Mouse (Mus musculus) mature B cell (primary cell): Measurements from ENCODE around the gene Dennd1a.

Experiments used
- in situ Hi-C: fragments of 300-500 bp; cut with MboI; formaldehyde crosslinking; loops from 2 replicates; pipeline ENCODE4 v1.14.3; 2019

Gene Dennd1a

DNA sequence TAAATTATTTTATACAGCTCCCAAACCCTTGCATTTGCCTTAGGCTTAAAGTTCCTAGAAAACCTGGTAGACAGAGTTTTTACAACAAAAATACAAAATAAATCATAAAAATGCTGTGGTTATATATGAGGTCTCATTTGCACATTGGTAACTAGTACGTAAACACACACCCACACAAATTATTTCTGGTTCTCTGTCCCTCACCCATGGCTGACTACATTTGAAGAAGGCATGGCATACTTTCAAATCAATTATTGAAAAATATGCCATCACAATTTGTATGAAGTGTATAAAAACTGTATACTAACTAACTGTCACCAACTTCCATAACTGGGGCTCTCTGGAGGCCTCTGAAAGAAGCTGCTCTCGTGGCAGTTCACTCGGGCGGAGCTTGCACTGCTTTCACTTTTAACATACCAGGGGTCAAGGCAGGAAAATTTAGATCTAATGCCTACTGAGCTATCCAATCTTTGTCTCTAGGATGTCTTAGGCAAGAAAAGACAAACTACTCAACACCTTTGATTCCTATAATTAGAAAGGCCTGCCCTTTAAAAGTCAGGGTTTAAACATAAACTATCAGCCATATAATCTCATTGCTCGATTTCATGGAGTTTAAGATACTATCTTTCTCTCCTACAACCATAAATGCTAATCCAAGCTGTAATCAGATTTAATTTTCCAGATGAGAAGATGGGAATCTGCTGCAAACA is 122.7 kb downstream of the Dennd1a start:
- in situ Hi-C loops, result no loop called here

DNA sequence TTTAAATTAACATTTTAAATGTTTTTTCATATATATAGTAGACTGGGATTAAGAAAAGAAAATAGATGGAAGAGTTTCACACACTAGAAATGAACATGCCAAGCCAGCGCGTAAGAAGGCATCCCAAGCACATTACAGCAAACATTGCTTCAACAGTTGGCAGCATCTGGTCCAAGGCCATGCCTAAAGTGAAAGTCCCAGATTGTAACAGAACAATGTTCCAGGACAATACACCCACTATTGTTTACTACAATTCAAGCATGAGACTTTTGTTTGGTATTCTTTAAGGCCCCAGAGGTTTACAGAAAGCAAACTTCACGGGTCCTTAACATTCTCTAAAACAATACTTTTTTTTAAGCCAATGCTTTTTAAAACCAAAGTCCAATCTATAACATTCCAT is 124.7 kb downstream of the Dennd1a start:
- in situ Hi-C loops, result no loop called here

DNA sequence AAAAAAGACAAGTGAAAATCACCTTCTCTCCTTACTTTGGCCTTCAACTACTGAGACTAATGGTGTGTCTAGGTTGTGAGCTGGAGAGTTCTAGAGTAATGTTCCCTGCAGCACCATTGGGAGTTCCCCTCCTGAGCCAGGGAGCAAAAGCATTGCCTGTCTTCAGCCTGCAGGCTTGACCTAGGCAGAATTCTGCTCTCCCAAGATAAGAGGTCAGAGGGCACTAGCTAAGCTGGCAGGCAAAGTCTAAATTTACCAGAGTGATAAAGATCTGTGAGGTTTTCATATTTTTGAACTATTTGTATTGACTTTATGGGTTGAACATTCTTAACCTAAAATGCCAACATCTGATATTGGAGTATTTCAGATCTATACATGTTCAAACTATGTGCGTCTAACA is 125.7 kb downstream of the Dennd1a start:
- in situ Hi-C loops, result no loop called here

DNA sequence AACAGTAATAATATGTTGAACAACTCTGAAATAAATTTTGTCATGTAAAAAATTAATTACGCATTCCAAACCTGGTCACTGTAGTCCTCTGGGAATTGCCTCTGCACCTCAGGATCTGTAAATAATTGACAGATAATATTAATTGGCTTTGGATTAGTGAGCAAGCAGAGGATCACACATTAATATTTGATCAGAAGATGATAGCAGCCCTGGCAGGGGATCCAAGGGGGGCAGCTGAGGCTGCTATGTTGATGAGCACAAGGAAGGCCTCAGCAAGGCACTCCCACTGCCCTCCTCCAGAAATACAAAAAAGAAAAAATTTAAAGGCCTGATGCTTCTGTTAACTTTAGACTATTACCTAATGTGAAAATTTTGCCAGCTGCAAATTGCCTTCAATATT is 127.5 kb downstream of the Dennd1a start:
- in situ Hi-C loops, result no loop called here

GRCm38 (mm10) chr2:38157002-38157401 is 130.2 kb downstream of the Dennd1a start:
- in situ Hi-C loops, result no loop called here

DNA sequence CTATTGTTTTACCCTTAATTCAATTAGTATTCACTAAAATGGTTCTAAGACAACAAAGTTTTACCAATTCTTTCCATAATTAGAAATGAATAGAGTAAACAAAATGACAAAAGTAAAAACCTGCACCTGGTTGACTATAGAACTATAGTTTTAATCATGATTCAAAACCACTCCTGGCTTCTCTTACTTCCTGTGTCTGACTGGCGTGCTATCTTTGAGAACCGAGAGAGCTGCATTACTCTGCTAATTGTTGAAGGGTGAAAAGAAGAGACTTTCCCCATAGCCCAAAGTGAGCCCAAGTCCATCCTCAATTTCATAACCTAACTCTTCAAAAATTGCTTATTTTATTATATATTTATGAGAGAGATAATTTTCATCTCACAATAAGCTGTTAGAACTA is 131.2 kb downstream of the Dennd1a start:
- in situ Hi-C loops, result no loop called here

DNA sequence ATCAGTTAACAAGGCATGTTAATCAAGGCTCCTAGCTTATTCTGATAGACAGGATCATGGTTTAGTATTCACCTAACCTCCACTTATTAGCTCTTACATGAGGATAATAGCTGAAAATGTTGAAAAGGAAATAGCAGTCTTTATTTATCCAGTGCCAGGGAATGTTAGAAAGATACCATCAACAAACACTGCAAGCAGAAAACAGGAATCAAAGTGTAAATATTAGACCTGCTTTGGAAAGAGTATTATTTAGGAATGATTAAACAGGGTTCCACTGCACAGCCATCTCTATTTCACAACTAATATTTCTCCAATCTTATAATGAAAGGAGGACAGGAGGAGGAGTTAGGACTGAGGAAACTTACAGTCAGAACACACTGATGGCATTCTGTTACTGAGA is 142.4 kb downstream of the Dennd1a start:
- in situ Hi-C loops, result no loop called here

- in situ Hi-C loops, result no loop called here
Measured at GRCm38 (mm10) chr2:38144067-38144779, 143.0 kb downstream of the Dennd1a start.

DNA sequence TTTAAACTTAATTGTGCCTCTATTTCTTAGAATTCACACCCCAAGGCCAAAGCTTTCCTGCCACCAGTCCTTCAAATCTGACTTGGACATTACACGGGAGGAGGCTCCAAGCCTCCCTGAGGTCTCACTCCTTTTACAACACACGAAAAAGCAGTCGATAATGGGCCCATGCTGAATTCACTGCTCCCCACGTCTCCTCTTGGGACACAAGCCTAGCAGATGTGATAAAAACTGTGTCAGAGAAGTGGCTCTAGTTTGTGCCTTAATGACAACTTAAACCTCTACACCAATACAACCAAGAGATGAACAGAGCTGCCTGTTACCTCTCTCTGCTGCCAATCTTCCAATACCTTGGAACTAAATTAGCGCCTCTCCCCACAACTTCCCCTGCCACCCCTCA is 144.3 kb downstream of the Dennd1a start:
- in situ Hi-C loops, result no loop called here

GRCm38 (mm10) chr2:38142210-38142609 is 145.0 kb downstream of the Dennd1a start:
- in situ Hi-C loops, result no loop called here

GRCm38 (mm10) chr2:38139536-38139935 is 147.7 kb downstream of the Dennd1a start:
- in situ Hi-C loops, result no loop called here

- in situ Hi-C loops, result no loop called here
Measured at GRCm38 (mm10) chr2:38137086-38137485, 150.1 kb downstream of the Dennd1a start.

DNA sequence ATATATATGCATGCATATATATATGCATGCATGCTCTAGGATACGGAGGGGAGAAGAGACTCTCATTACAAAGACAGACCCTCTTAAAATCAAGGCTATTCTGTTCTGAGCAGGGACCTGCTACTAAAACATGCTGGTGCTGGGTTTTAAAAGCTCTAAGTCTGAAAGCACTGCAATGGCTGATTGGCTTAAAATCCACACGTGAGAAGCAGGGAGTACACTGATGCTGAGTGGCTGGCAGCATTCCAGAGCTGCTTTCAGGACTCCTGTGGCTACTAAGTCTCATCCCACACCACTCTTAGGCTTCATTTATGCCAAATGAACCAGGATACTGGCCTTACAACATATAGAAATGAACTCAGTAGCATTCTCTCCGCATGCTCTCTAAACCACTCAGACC is 151.8 kb downstream of the Dennd1a start:
- in situ Hi-C loops, result no loop called here

GRCm38 (mm10) chr2:38133036-38133825 is 154.0 kb downstream of the Dennd1a start:
- in situ Hi-C loops, result no loop called here

DNA sequence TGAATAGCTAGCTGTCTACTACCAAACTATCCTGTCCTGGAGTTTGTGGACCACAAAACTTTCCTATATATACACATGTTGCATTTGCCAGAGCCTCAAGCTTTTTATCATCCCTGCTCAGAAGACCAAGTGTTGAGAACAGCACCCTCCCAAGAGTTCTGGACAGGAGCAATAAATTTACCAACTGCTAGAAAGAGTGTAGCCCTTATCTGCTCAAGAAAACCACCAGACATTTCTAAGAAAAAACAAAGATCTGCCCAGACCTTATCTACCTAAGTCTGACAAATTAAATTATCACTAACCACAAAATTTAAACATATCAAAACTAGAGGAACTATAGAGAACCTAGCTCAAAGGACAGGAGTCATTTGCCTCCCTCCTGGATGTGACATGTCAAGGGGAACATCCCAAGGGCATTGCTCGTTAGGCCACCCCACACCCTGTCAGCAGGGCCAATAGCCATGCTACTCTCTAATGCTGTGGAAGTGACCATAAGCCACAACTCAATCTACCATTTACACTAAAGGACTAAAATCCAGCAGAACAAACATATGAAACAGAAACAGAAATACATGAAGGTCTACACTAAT is 154.9 kb downstream of the Dennd1a start:
- in situ Hi-C loops, result no loop called here

DNA sequence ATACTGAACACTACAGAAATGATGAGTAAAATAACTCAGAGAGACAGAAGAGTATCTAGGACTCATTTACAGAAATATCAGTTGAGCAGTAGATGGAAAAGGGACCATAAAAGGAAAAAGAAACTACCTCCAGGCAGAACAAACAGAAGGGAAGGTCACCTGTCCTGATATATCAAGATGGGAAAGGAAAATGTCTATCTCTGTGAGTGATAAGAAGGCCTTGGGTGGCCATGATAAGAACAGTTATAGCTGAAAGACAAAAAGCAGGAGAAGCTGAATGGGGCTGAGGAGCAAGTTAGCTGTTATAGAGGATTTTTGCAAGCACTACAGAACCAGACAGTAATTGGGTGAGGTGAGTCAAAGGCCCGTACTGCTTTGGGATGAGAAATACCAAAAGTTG is 155.7 kb downstream of the Dennd1a start:
- in situ Hi-C loops, result no loop called here

DNA sequence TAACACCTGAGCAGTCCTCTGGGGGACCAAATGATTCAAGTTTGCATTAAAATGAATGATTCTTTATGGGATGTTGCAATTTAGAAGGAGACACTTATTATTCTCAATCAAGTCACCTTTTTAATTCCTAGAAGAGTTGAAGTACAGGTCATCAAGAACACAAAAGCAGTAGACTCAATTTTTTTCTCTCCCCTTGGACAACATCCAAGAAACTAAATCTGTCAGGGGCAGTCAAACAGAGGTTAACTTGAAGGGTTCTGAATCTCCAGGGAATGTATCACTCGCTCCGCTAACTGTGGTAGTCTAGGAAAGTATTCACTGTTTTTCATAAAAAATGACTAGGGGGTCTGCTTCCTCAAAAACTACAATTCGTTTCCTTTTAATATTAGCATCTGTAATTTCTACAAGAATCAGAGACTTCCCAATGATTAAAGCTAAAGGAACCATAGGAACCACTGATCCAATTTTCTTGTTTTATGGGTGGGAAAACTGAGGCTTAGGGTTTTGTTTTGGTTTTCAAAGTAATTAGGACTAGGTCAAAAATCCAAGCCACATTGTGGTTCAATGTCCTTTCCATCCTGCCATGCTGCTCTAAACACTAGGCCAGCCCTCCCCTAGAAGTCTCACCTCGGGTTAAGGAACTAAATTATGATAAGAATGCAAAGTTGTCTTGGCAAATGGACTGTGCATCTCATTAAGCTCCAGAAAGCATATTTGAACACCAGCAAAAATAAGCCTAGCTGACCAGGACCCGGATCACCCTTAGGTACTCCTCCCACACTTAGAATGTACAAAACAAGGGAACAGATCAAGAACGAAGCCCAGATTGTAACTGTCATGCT is 157.0 kb downstream of the Dennd1a start:
- in situ Hi-C loops, result no loop called here

DNA sequence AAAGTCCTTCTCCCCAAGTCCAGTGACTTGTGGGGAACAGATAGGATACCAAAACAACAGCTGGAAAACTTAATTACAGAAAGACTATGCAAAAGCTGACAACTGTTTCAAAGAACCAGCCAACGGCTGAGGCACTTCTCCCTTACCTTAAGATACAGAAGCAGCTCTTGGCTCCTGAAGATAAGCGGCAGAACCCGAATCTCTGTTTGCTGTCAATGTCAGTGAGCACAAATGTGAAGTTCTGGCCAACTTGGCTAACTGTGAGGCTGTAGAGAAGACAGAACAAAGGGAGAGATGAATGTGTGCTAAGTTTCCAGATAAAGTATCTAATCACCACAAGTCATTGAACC is 160.8 kb downstream of the Dennd1a start:
- in situ Hi-C loops, result no loop called here

GRCm38 (mm10) chr2:38125671-38126382 is 161.4 kb downstream of the Dennd1a start:
- in situ Hi-C loops, result no loop called here

DNA sequence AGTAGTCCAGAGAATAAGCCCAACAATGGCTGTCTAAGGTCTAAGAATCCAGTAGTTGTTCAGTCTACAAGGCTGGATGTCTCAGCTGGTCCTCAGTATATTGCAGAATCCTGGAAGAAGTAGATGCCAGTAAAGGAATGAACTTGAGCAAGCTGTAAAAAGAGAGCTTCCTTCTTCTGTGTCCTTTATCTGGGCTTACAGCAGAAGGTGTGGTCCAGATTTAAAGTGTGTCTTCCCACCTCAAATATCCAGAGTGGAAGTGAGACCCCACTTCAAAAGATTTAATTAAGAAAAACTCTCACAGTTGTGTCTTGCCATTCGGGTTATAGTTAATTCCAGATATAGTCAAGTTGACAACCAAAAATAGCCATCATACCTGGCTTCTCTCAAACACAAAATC is 162.5 kb downstream of the Dennd1a start:
- in situ Hi-C loops, result no loop called here

GRCm38 (mm10) chr2:38115000-38115399 is 172.2 kb downstream of the Dennd1a start:
- in situ Hi-C loops, result no loop called here
